In genomic region chr16:31926547-31927182, GRCm38 (mm10) we compare ENCODE assay signal across 25 mouse cellular contexts. TPM values are rescaled to one million over a fixed set of nuclear protein-coding genes. Genes with fewer than 3 reads are reported as not detected.
DNase-seq lines count a peak whose midpoint lies in the region; ATAC-seq lines count a peak whose summit lies in the region.
"Had no signal": no experiment of that assay in that cellular context is flagged by ENCODE, and none has a peak within 500 bp of the region (broad histone marks: within the 10 kb centered on the region; RNA-seq: fewer than 3 reads in every experiment).

No protein-coding gene starts in this region.

- peak; percentile 91 for DNase-seq in heart, adult 11 months
- DNase-seq in midbrain, embryonic 11.5 days (ENCODE audit: low spot score, missing footprints), result peak; percentile 62
- DNase-seq in R1 (ENCODE audit: low read depth, low spot score), result peak; percentile 86
- peak; percentile 39 for DNase-seq in splenic B cell, adult 2 months (ENCODE audit: low read depth, low spot score)
- DNase-seq in embryo, embryonic 9.5 days (ENCODE audit: extremely low spot score), result no peak
- DNase-seq in B cell, adult 2 months, result no peak
- DNase-seq: adrenal gland, postnatal 14 days; cerebellum, adult 8-10 months; heart, postnatal 10 days; kidney, postnatal 10 days; liver; lung, postnatal 4 days; thymus, postnatal 14 days had no signal

- no peak overlapping the region for H3K4me2 ChIP-seq in heart, embryonic 12.5 days
- no peak overlapping the region for H3K4me2 ChIP-seq in midbrain, embryonic 11.5 days
- H3K4me2 ChIP-seq in midbrain, embryonic 15.5 days, result no peak overlapping the region
- H3K4me2 ChIP-seq: embryonic facial prominence, embryonic 15.5 days; forebrain, embryonic 15.5 days; heart, embryonic 11.5 days; liver, embryonic 15.5 days; lung, embryonic 15.5 days had no signal

- 80% methylated on average over 13 of the region's 13 CpGs for WGBS in heart, embryonic 12.5 days
- 86% methylated on average over 13 of the region's 13 CpGs for WGBS in midbrain, embryonic 11.5 days
- WGBS in midbrain, embryonic 15.5 days, result 84% methylated on average over 13 of the region's 13 CpGs

- peaks cover 8% of the 10 kb centered on the region; the same call in 1 of the 2 replicates for H3K4me1 ChIP-seq in heart, embryonic 12.5 days (replicated peaks)
- H3K4me1 ChIP-seq in midbrain, embryonic 11.5 days (ENCODE audit: control insufficient read depth, insufficient read depth, low read length), result no peaks in the 10 kb centered on the region; the same call in 1 of the 2 replicates
- H3K4me1 ChIP-seq in midbrain, embryonic 15.5 days, result no peaks in the 10 kb centered on the region
- H3K4me1 ChIP-seq: embryonic facial prominence, embryonic 15.5 days; forebrain, embryonic 15.5 days; liver, embryonic 15.5 days; lung, embryonic 15.5 days had no signal

- no peak overlapping the region for H3K9ac ChIP-seq in heart, embryonic 12.5 days
- H3K9ac ChIP-seq in midbrain, embryonic 11.5 days (ENCODE audit: low read length), result no peak overlapping the region
- no peak overlapping the region for H3K9ac ChIP-seq in midbrain, embryonic 15.5 days
- H3K9ac ChIP-seq: embryonic facial prominence, embryonic 15.5 days; forebrain, embryonic 15.5 days; liver, embryonic 15.5 days; lung, embryonic 15.5 days had no signal

- H3K36me3 ChIP-seq in heart, embryonic 12.5 days, result no peaks in the 10 kb centered on the region
- H3K36me3 ChIP-seq in midbrain, embryonic 11.5 days (ENCODE audit: control insufficient read depth, insufficient read depth, low read length), result no peaks in the 10 kb centered on the region
- no peaks in the 10 kb centered on the region for H3K36me3 ChIP-seq in midbrain, embryonic 15.5 days (replicated peaks)
- H3K36me3 ChIP-seq in splenic B cell, adult 2 months (ENCODE audit: control insufficient read depth, insufficient read depth, low read length, poor library complexity, severe bottlenecking), result no peaks in the 10 kb centered on the region
- H3K36me3 ChIP-seq: embryonic facial prominence, embryonic 15.5 days; forebrain, embryonic 15.5 days; limb, embryonic 10.5 days; liver, embryonic 15.5 days; lung, embryonic 15.5 days had no signal

- peaks cover 20% of the 10 kb centered on the region for H3K27me3 ChIP-seq in heart, embryonic 12.5 days (replicated peaks)
- no peaks in the 10 kb centered on the region for H3K27me3 ChIP-seq in midbrain, embryonic 11.5 days (ENCODE audit: control insufficient read depth, insufficient read depth, low read length)
- no peaks in the 10 kb centered on the region for H3K27me3 ChIP-seq in midbrain, embryonic 15.5 days (replicated peaks)
- H3K27me3 ChIP-seq in splenic B cell, adult 2 months (ENCODE audit: control insufficient read depth, insufficient read depth, low read length, poor library complexity, severe bottlenecking), result no peaks in the 10 kb centered on the region
- H3K27me3 ChIP-seq: embryonic facial prominence, embryonic 15.5 days; forebrain, embryonic 15.5 days had no signal

- no peak overlapping the region for H3K4me3 ChIP-seq in heart, embryonic 12.5 days
- no peak overlapping the region for H3K4me3 ChIP-seq in midbrain, embryonic 11.5 days (ENCODE audit: low read depth, low read length)
- no peak overlapping the region for H3K4me3 ChIP-seq in midbrain, embryonic 15.5 days
- H3K4me3 ChIP-seq: embryonic facial prominence, embryonic 15.5 days; forebrain, embryonic 15.5 days; limb, embryonic 10.5 days; liver, embryonic 15.5 days; lung, embryonic 15.5 days had no signal

- no peaks in the 10 kb centered on the region; the same call in 1 of the 2 replicates for H3K9me3 ChIP-seq in heart, embryonic 12.5 days (replicated peaks)
- H3K9me3 ChIP-seq in midbrain, embryonic 11.5 days (ENCODE audit: control insufficient read depth, low read length), result no peaks in the 10 kb centered on the region
- H3K9me3 ChIP-seq in midbrain, embryonic 15.5 days, result no peaks in the 10 kb centered on the region
- H3K9me3 ChIP-seq: embryonic facial prominence, embryonic 15.5 days; forebrain, embryonic 15.5 days; limb, embryonic 10.5 days; liver, embryonic 15.5 days; lung, embryonic 15.5 days had no signal

- ATAC-seq in heart, embryonic 12.5 days (ENCODE audit: insufficient number of reproducible peaks, low FRiP score), result no peak
- no peak for ATAC-seq in midbrain, embryonic 11.5 days (ENCODE audit: low FRiP score)
- no peak for ATAC-seq in midbrain, embryonic 15.5 days (replicated peaks)
- ATAC-seq: forebrain, embryonic 15.5 days; hindbrain, postnatal 0 days; midbrain, embryonic 16.5 days had no signal

- no peak overlapping the region for H3K27ac ChIP-seq in heart, embryonic 12.5 days (ENCODE audit: poor library complexity, severe bottlenecking)
- H3K27ac ChIP-seq in midbrain, embryonic 11.5 days (ENCODE audit: low read depth, low read length), result no peak overlapping the region
- H3K27ac ChIP-seq in midbrain, embryonic 15.5 days, result no peak overlapping the region
- H3K27ac ChIP-seq: embryonic facial prominence, embryonic 15.5 days; forebrain, embryonic 15.5 days; hindbrain, postnatal 0 days; limb, embryonic 10.5 days; liver, embryonic 15.5 days; lung, embryonic 15.5 days had no signal

RNA-seq across cellular contexts. Expression of gene Pigz, which starts 7.0 kb away (rescaled TPM):
- polyA plus RNA-seq in heart, embryonic 12.5 days (2016; fragmentation: Nextera tagmentation; extraction: Ambion mirVana), result 0.32 and 0.52 TPM in 2 replicates
- 1.4 TPM in 2 replicates for polyA plus RNA-seq in midbrain, embryonic 11.5 days (2014; fragmentation: Nextera tagmentation; extraction: Ambion mirVana)
- 2.8 and 3.4 TPM in 2 replicates for polyA plus RNA-seq in midbrain, embryonic 15.5 days (2015; fragmentation: Nextera tagmentation; extraction: Ambion mirVana)
- polyA plus RNA-seq: heart, embryonic 11.5 days had no signal

RNA-seq across cellular contexts. Expression of gene 0610012G03Rik, which starts 21.6 kb away (rescaled TPM):
- 90.3 and 91.4 TPM in 2 replicates for polyA plus RNA-seq in heart, embryonic 12.5 days (2016; fragmentation: Nextera tagmentation; extraction: Ambion mirVana)
- 86.0 and 93.2 TPM in 2 replicates for polyA plus RNA-seq in midbrain, embryonic 11.5 days (2014; fragmentation: Nextera tagmentation; extraction: Ambion mirVana)
- 115 and 121 TPM in 2 replicates for polyA plus RNA-seq in midbrain, embryonic 15.5 days (2015; fragmentation: Nextera tagmentation; extraction: Ambion mirVana)

RNA-seq across cellular contexts. Expression of gene Ncbp2, which starts 21.6 kb away (rescaled TPM):
- polyA plus RNA-seq in heart, embryonic 12.5 days (2016; fragmentation: Nextera tagmentation; extraction: Ambion mirVana), result 79.4 and 85.0 TPM in 2 replicates
- 165 and 173 TPM in 2 replicates for polyA plus RNA-seq in midbrain, embryonic 11.5 days (2014; fragmentation: Nextera tagmentation; extraction: Ambion mirVana)
- 98.1 and 98.9 TPM in 2 replicates for polyA plus RNA-seq in midbrain, embryonic 15.5 days (2015; fragmentation: Nextera tagmentation; extraction: Ambion mirVana)

RNA-seq across cellular contexts. Expression of gene Meltf, which starts 48.1 kb away (rescaled TPM):
- 0.09 and 0.15 TPM in 2 replicates for polyA plus RNA-seq in heart, embryonic 12.5 days (2016; fragmentation: Nextera tagmentation; extraction: Ambion mirVana)
- 0.10 TPM in 1 of 2 replicates, not detected in the other for polyA plus RNA-seq in midbrain, embryonic 11.5 days (2014; fragmentation: Nextera tagmentation; extraction: Ambion mirVana)
- polyA plus RNA-seq in midbrain, embryonic 15.5 days (2015; fragmentation: Nextera tagmentation; extraction: Ambion mirVana), result 0.12 and 0.33 TPM in 2 replicates
- polyA plus RNA-seq: heart, embryonic 11.5 days; hindbrain, embryonic 11.5 days; small intestine, adult 2 months had no signal

Comparison
In these comparisons a context has a peak if more than half of its experiments do, and no peak if none do; other contexts are left out.
1. DNase-seq: peak in heart, adult 11 months (single experiment), midbrain, embryonic 11.5 days (single experiment), R1 (single experiment) and splenic B cell, adult 2 months (single experiment); none in embryo, embryonic 9.5 days (single experiment) and B cell, adult 2 months (0 of 2).